15 mouse cellular contexts compared by ENCODE assay signal in the genomic region with DNA sequence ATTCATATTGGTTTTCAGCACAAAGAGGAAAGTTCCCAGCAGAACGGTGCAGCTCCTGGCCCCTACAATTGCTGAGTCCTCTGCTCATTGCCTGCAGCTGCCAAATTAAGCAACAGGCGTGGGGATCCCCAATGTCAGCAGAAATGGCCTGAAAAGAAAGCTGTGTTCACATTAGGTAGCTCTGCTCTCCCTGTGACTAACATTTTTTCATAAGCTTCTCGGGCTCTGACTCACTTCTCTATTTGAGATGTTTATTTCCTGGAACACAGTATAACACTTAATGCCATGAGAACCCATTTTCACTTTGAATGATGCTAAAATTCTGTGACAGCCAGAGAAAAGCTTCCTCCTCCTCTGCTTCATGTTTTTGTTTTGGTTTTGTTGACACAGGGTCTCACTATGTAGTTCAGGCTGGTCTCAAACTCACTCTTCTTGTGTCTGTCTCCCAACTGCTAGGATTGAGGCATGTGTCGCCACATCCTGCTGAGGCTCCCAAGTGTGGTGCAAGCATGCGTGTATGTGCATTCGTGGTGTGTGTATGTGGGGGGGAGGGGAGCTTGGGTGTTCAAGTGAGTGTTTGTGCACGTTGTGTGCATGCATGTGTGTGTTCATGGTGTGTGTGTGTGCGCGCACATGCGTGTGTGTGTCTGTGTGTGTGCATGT. TPM values are rescaled to one million over a fixed set of nuclear protein-coding genes. Genes with fewer than 3 reads are reported as not detected.
DNase-seq lines count a peak whose midpoint lies in the region; TF ChIP-seq lines count a peak whose summit lies in the region.
"Had no signal": no experiment of that assay in that cellular context is flagged by ENCODE, and none has a peak within 500 bp of the region (broad histone marks: within the 10 kb centered on the region; RNA-seq: fewer than 3 reads in every experiment).

No protein-coding gene starts in this region.

- no peaks in the 10 kb centered on the region for H3K4me1 ChIP-seq in cerebellum, adult 2 months (ENCODE audit: control insufficient read depth, insufficient read depth, low read length)
- H3K4me1 ChIP-seq: forebrain, embryonic 15.5 days; limb, embryonic 13.5 days had no signal

- intact Hi-C loops in gastrocnemius, postnatal 36 days (cut with DNase I), result no loop called here

- H3K36me3 ChIP-seq in myocyte (ENCODE audit: control insufficient read depth, insufficient read depth), result peaks cover 5% of the 10 kb centered on the region

- no peak overlapping the region for H3K4me3 ChIP-seq in myocyte
- H3K4me3 ChIP-seq in cerebellum, adult 2 months (replicated peaks; ENCODE audit: insufficient read depth, low read depth, low read length), result no peak overlapping the region
- H3K4me3 ChIP-seq: forebrain, embryonic 15.5 days; limb, embryonic 13.5 days had no signal

- no peaks in the 10 kb centered on the region for H3K27me3 ChIP-seq in myocyte (ENCODE audit: control insufficient read depth, insufficient read depth, insufficient read length)
- H3K27me3 ChIP-seq in cerebellum, adult 2 months (ENCODE audit: control insufficient read depth, insufficient read depth, low read length), result no peaks in the 10 kb centered on the region
- H3K27me3 ChIP-seq: forebrain, embryonic 15.5 days; limb, embryonic 13.5 days had no signal

- no peaks in the 10 kb centered on the region for H3K79me2 ChIP-seq in myocyte (ENCODE audit: control insufficient read depth, insufficient read depth)

- no peak overlapping the region for H3K27ac ChIP-seq in cerebellum, adult 2 months (ENCODE audit: insufficient read depth, low read length)
- H3K27ac ChIP-seq: forebrain, embryonic 15.5 days; limb, embryonic 13.5 days had no signal

- no peak for TF ChIP-seq POLR2A in myocyte (IDR thresholded peaks at IDR 0.05; ENCODE audit: insufficient read length, low read depth)
- TF ChIP-seq POLR2A in cerebellum, adult 2 months (IDR thresholded peaks at IDR 0.05; ENCODE audit: borderline replicate concordance, insufficient read depth, low read length), result no peak

- 72% methylated on average over 10 of the region's 10 CpGs for WGBS in cerebellum, adult 2 months

- peak overlapping the region; percentile 38 for H3K4me2 ChIP-seq in myocyte (ENCODE audit: low read depth)
- H3K4me2 ChIP-seq: forebrain, embryonic 15.5 days; limb, embryonic 13.5 days; midbrain, embryonic 11.5 days had no signal

- DNase-seq in lung, postnatal 10 days, result peak; percentile 24
- no peak for DNase-seq in lung, postnatal 14 days
- DNase-seq in Muller cell, postnatal 12 days (ENCODE audit: inconsistent ontology term), result peak; percentile 78
- DNase-seq in brain, adult 2 months (ENCODE audit: low read depth, low spot score), result peak; percentile 46
- no peak for DNase-seq in left cerebral cortex, adult 18-20 months (ENCODE audit: low spot score in 2 of 2)
- no peak for DNase-seq in gastrocnemius, postnatal 36 days
- no peak for DNase-seq in cerebellum, adult 2 months
- DNase-seq: cerebellum, adult 11 months had no signal

- TF ChIP-seq CTCF in cerebellum, adult 2 months (IDR thresholded peaks at IDR 0.05; ENCODE audit: borderline replicate concordance, insufficient read depth, low read depth, low read length), result no peak

- H3ac ChIP-seq in myocyte (ENCODE audit: control insufficient read depth, insufficient read length), result no peak overlapping the region

TF ChIP-seq in myocyte, 11 proteins besides CTCF, POLR2A, EP300 and RAD21:
- TF ChIP-seq E2F4 (IDR thresholded peaks at IDR 0.05; ENCODE audit: insufficient read depth) (no peak), MYOG (IDR thresholded peaks at IDR 0.05; ENCODE audit: control insufficient read depth in 1 of 3, insufficient read depth in 1 of 3, insufficient read length in 2 of 3, low read depth in 2 of 3) (no peak), POLR2AphosphoS2 (IDR thresholded peaks at IDR 0.05; ENCODE audit: insufficient read length, low read depth) (no peak), TCF12 (IDR thresholded peaks at IDR 0.05; ENCODE audit: insufficient read depth, poor library complexity, severe bottlenecking) (no peak), CEBPB (IDR thresholded peaks at IDR 0.05; ENCODE audit: insufficient read depth, poor library complexity, severe bottlenecking) (0 out of 2 replicates have a peak, but pooled peaks have one; percentile 18)

RNA-seq across cellular contexts. Expression of a gene that starts 12.6 kb away (rescaled TPM):
- 210 TPM for polyA plus RNA-seq in myocyte (2012; fragmentation: generic; extraction: Trizol)
- total RNA-seq in left cerebral cortex, adult 18-20 months (2021), result 100 to 1,000 TPM; 104 to 118 TPM
- 100 to 1,000 TPM; 313 to 336 TPM for total RNA-seq in gastrocnemius, postnatal 36 days (2021)
- polyA plus RNA-seq in cerebellum, adult 2 months (2012; rRNA removed), result 193 and 205 TPM in 2 replicates

RNA-seq across cellular contexts. Expression of a gene that starts 12.7 kb away (rescaled TPM):
- 184 TPM for polyA plus RNA-seq in myocyte (2012; fragmentation: generic; extraction: Trizol)
- total RNA-seq in left cerebral cortex, adult 18-20 months (2021), result 100 to 1,000 TPM; 210 to 212 TPM
- 100 to 1,000 TPM; 184 to 202 TPM for total RNA-seq in gastrocnemius, postnatal 36 days (2021)
- polyA plus RNA-seq in cerebellum, adult 2 months (2012; rRNA removed), result 481 and 504 TPM in 2 replicates

RNA-seq across cellular contexts. Expression of a gene that starts 26.1 kb away (rescaled TPM):
- polyA plus RNA-seq in myocyte (2012; fragmentation: generic; extraction: Trizol), result 2.2 TPM
- 1 to 10 TPM; 2.6 to 4.1 TPM for total RNA-seq in left cerebral cortex, adult 18-20 months (2021)
- under 1 TPM in 1 of 2 experiments, not detected in 1; 0.96 TPM for total RNA-seq in gastrocnemius, postnatal 36 days (2021)
- 1.8 and 2.3 TPM in 2 replicates for polyA plus RNA-seq in cerebellum, adult 2 months (2012; rRNA removed)

RNA-seq across cellular contexts. Expression of a gene that starts 26.3 kb away (rescaled TPM):
- polyA plus RNA-seq in myocyte (2012; fragmentation: generic; extraction: Trizol), result 4.8 TPM
- 10 to 100 TPM; 16.5 to 21.5 TPM for total RNA-seq in left cerebral cortex, adult 18-20 months (2021)
- 10 to 100 TPM in 1 of 2 experiments, 1 to 10 TPM in 1; 8.1 to 11.4 TPM for total RNA-seq in gastrocnemius, postnatal 36 days (2021)
- 11.4 and 12.3 TPM in 2 replicates for polyA plus RNA-seq in cerebellum, adult 2 months (2012; rRNA removed)

RNA-seq across cellular contexts. Expression of a gene that starts 29.9 kb away (rescaled TPM):
- polyA plus RNA-seq in myocyte (2012; fragmentation: generic; extraction: Trizol), result not detected
- not detected for total RNA-seq in left cerebral cortex, adult 18-20 months (2021)
- total RNA-seq in gastrocnemius, postnatal 36 days (2021), result not detected
- not detected in 2 replicates for polyA plus RNA-seq in cerebellum, adult 2 months (2012; rRNA removed)
- polyA plus RNA-seq: large intestine, adult 2 months; limb, embryonic 13.5 days; spleen, adult 2 months; urinary bladder, adult 2 months had no signal

Comparison
In these comparisons a context has a peak if more than half of its experiments do, and no peak if none do; other contexts are left out.
1. DNase-seq: peak in lung, postnatal 10 days (single experiment), Muller cell, postnatal 12 days (single experiment) and brain, adult 2 months (single experiment); none in lung, postnatal 14 days (single experiment), left cerebral cortex, adult 18-20 months (0 of 2), gastrocnemius, postnatal 36 days (0 of 2) and cerebellum, adult 2 months (0 of 2).